Mouse (Mus musculus) C2C12 (cell line): ENCODE results near the gene Tas2r119.

Source experiments
- CEBPB ChIP-seq: IDR thresholded peaks from one replicate; pipeline ENCODE4 v1.6.1; 2011; ENCODE audit warnings: low read depth, mild to moderate bottlenecking, control low read depth, moderate library complexity
- CTCF ChIP-seq: IDR thresholded peaks from one replicate; pipeline ENCODE4 v1.5.1; 2011; ENCODE audit not compliant: control insufficient read depth, insufficient read depth, insufficient read length
- FOSL1 ChIP-seq: IDR thresholded peaks from one replicate; pipeline ENCODE4 v1.8.0; 2011; ENCODE audit warnings: mild to moderate bottlenecking, low read length; ENCODE audit not compliant: poor library complexity, insufficient read depth, severe bottlenecking
- MAX ChIP-seq: IDR thresholded peaks from one replicate; pipeline ENCODE4 v1.6.1; 2011; ENCODE audit warnings: mild to moderate bottlenecking, control low read depth
- MYOD1 ChIP-seq: IDR thresholded peaks from one replicate; pipeline ENCODE4 v1.6.1; 2011; ENCODE audit warnings: low read depth; ENCODE audit not compliant: control insufficient read depth, insufficient read length
- USF1 ChIP-seq: IDR thresholded peaks from one replicate; pipeline ENCODE4 v1.6.1; 2011; ENCODE audit warnings: low read depth, mild to moderate bottlenecking, control low read depth, moderate library complexity

GRCm38 (mm10) chr15:32189879-32190278 lies 12.8 kb downstream of the Tas2r119 start:
- TF ChIP-seq MYOD1, result no peak
- no peak for TF ChIP-seq CTCF
- no peak for TF ChIP-seq MAX
- no peak for TF ChIP-seq FOSL1
- no peak for TF ChIP-seq USF1
- TF ChIP-seq CEBPB, result no peak
